Mouse (Mus musculus) thymus, postnatal 4 days (tissue): ENCODE data around the gene Rab4a.
A peak's percentile ranks its signal among the peaks of the same experiment; 100 is the strongest.
"Not testable (repeated sequence)": the region's sequence is repeated elsewhere in the genome, so short reads cannot be mapped to it uniquely, and the experiment has no call there.

Source experiments
- DNase-seq: peaks from one replicate; pipeline ENCODE4 v3.0.0; 2021

The Rab4a gene

DNA sequence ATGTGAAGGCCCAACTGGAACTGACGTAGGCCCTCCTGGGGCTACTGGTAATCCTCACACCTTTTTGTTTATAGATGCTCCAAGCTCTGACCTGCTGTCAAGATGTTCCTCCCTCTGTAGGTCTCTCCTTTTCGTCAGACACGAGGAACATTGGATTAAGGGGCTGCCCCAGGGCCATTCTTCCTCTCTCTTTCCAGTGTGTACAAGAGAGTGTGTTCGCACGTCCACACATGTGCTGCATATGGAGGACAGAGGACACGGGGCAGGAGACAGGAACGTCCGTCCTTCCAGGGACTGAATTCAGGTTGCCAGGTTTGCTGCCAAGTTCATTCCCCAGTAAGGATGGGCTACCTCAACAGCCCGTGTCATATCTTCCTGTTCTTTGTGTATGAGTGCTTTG is 16.3 kb upstream of the Rab4a start:
- no peak for DNase-seq

DNA sequence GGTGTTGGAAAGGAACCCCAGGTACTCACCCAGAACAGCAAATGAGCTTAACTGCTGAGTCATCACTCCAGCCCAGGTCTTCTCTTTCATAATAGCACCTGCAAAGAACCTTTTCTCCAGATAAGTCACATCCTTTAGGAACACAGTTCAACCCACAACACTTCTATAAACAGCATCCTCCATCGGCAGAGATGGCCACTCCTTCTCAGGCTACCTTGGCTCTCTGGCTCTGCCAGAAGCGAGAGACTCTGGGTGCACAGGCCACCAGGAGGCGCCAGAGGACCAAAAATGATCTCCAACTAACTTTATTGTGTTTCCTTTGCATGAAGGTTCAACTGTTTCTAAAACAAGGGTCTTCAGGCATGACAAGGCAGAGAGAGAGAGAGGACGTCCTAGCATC is 15.8 kb upstream of the Rab4a start:
- peak; percentile 94 for DNase-seq

DNA sequence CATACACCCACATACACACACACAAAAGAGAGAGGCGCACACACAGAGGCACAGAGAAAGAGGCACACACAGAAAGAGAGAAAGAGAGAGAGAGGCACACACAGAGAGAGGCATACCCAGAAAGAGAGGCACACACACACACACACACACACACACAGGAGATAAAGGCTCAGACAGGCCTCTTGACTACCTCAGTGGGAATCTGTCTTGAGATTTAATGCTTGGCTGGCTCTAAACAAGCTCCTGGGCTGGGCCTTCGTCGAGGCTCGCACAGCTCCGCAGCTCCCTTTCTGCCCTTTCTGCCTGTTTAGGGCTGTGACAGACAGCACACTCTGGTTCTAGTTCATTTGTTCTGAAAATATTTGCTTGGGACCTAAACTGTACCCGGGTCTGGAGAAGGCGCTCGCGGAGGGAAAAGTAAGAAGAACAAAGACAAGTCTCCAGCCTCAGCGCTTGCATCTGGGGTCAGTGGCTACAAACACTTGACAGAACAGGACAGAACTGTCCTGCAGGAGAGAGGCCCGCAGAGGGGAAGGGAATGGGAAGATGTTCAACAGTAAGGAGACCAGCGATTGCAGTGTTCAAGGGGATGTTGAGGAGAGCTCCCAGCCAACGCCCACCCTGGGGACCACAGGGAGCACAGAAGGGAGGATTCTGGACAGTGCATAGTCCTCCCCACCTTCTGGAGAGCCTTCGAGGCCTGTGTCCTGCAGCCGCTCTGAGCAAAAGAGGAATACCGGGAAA is 14.5 kb upstream of the Rab4a start:
- DNase-seq: no peak

DNA sequence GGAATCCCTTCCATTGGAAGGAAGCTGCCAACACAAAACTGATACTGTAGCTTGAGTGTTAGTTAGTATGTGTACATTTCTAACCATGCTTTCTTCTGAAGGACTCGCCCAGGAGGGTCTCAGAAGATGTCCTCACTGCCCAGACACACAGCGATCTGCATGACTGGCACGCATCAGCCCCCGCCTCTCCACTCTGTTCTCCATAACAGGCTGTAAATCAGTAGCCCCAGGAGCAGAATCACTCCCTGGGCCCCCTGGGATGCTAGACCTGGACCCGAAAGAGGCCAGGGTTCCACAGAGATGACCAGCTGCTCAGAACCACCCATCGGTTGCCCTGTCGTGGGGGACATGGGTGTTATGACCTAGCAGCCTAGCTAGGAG is 13.9 kb upstream of the Rab4a start:
- DNase-seq: no peak

DNA sequence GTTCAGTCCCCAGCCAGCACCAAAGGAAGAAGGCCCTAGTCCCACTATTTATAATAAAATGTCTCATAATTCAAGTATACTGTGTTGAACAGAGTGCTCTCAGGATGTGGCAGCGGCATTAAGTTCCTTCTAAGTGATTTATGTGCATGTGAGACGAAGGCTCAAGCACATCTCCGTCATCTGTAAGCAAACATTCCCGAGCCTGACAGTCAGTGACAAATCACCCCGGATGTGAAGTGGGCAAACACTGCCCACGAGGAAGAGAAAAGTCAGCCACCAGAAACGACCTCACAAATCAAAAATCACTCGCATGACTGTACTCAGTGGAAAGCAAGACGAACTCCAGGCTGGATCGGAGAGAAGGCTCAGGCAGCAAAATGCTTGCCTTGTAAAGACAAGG is 11.9 kb upstream of the Rab4a start:
- DNase-seq: no peak

DNA sequence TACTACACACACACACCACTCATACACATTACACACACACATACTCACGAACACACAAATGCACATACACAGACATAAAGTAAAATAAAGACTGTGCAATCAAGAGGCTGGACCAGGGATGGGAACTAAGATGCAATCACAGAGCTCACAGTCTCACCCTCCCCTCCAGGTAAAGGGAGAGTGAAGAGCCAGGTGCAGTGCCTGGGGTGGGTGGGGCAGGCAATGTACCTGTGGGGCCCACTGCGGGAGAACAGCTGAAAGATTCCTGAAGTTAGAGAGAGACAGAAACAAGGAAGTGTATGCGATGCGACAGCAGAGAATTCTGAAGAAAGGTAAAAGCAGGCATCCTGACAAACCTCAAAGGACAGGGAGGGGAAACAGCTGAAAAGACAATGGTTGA is 11.0 kb upstream of the Rab4a start:
- DNase-seq: no peak

DNA sequence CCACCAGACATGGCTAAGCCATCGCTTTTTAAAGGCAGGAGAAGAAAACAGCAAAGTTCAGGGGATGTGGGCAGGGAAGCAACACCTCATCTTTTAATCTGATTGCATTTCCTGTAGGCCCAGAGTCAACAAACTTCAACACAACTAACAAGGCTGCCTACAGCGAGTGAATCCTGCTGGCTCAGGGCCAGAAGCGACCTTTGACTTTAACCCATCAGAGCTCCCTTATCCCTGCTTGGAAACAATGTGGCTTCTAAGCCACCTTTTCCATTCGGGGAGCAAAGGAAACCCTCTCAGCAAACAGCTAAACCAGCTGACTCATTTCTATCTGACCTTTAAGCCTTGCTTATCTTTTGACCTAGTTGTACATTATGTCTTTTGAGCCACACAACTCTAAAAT is 9.0 kb upstream of the Rab4a start:
- no peak for DNase-seq

DNA sequence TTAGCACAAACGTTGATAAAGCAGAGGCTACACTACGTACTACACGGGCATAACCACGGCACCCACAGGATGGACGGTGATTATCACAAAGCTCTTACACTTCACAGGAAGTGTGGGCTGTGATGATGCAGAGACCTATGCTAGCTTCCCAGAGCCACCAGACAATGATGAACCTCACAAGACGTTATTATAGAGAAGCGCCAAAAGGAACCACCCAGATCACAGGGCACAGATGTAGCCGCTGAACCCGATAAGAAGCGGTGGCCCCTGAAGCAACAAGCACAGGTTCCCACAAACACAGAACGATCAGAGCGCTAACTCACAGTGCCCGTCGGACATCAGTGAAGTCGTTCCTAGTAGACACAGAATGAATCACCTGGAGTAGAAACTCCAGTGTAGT is 7.9 kb upstream of the Rab4a start:
- DNase-seq: no peak

DNA sequence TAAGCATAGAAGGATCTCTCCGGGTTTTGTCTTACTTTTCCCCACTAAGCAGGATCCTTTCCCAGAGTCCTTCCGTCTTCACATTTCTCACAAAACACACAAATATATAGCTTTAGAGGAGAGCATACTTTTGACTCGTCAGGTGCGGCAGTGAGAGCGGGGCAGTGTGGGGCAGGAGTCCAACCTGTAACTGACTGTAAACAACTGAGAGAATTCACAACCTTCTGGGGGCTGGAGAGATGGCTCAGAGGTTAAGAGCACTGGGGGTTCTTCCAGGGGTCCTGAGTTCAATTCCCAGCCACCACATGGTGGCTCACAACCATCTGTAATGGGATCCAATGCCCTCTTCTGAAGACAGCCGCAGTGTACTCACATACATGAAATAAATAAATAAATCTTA is 6.4 kb upstream of the Rab4a start:
- DNase-seq: no peak

DNA sequence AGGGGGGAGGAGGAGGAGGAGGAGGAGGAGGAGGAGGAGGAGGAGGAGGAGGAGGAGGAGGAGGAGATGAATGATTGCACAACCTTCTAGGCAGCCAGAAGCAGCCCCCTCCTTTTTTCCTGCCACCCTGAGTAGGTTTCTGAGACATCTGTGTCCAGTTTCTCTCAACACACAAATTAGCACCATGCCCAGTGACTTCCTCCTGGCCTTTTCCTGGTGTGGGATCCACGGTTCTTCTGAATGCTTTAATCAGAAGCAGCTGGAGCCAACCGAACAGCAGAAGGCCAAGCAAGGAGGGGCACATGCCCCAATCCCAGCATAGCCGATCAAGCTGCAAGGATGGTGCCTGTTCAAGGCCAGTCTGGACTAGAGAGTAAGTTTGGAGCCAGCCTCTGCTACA is 5.9 kb upstream of the Rab4a start:
- DNase-seq: no peak

DNA sequence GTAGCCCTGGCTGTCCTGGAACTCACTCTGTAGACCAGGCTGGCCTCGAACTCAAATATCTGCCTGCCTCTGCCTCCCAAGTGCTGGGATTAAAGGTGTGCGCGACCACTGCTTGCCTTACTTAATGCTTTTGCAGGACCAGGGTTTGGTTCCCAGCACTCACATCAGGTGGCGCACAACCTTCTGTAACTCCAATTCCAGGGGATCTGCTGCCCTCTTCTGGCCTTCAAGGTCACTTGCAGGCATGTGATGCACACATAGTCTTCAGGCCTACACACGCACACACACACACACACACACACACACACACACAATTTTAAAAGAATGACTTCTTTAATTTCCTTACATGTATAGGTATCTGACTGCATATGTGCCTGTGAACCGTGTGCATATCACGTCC is 4.9 kb upstream of the Rab4a start:
- no peak for DNase-seq

DNA sequence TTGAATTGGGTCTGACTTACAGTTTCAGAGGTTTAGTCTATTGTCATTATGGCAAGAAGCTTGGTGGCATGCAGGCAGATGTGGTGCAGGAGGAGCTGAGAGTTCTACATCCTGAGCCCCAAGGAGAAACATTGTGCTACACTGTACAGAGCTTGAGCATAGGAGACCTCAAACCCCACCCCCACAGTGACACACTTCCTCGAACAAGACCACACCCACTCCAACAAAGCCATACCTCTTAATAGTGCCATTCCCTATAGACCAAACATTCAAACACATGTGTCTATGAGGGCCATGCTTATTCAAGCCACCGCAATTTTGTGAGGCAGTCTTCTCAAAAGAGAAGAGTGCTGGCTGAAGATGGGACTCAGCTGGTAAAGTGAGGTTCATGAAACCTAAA is 4.2 kb upstream of the Rab4a start:
- no peak for DNase-seq

DNA sequence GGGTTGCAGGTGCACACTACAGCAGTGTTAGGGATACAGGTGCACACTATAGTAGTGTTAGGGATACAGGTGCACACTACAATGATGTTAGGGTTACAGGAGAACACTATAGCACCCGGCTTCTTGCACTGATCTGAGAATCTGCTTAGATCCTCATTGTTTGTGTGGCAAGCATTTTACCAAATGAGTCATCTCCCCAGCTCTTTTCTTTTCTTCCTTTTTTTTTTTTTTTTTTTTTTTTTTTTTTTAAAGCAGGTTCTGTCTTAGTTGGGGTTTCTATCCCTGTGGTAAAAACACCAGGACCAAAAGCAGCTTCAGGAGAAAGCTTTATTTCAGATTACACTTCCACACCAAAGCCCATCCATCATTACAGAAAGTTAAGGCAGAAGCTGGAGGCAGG is 2.1 kb upstream of the Rab4a start:
- no peak for DNase-seq

DNA sequence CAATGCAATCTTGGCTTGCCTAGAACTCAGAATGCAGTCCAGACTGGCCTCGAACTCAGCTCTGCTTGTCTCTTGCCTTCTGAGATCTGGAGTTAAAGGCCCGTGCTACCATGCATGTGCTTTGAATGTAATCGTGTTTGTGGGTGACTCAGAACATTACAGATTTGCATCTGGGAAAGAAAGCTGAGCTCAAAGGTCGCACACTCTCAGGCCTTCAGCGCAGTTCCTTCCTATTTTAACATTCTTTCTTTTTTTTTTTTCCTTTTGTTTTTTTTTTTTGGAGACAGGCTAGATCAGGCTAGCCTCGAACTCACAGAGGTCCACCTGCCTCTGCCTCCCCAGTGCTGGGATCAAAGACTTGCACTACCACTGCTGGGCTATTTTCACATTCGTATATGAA is 1.2 kb upstream of the Rab4a start:
- DNase-seq: no peak

DNA sequence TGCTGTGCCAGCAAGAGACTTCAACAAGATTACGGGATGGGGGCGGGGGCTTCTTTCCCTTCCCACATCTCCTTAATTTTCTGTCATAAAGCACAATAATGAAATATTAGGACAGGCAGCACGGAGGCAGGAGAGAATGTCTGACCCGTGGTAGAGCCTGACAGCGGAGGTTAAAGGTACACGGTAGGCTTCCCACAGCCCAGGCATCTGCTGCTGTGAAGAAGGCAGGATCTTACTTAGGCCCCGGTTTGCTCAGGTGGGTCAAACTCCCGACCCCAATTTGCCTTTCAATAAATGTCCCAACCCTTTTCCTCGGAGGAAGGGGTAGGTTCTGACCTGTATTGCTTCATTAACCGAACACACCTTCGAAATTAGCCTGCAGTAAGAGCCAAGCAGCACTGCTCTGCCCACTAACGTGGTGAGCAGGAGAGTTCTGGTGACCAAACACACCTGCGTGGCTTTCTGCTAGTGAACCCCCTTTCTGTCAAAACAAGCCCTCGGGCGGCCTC is 522 bp upstream of the Rab4a start:
- no peak for DNase-seq

DNA sequence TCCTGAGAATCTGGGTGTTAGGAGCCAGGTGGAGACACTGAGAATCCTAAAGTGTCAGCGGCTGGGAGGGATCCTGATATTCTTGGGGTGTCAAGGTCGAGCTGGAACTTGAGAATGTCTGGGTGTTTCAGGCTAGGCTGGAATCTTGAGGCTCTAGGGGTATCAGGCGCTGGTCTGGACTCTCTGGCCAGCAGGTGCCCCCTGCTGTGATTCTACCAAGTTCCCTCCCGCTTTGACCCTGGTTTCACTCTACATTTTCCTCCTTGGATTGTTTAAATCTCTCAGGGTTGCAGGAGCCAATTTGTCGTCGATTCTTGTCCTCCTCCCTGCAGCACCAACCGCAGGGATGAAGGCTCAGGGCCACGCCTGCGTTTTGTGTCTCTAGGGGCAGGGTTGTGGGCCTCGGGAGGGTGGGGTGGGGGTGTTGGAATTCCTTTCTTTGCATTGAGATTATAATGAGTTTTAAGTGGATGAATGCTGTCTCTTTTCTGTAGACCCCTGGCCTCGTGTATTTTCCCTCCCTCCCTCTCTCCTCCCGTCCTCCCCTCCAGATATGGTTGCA is 670 bp downstream of the Rab4a start:
- no peak for DNase-seq

DNA sequence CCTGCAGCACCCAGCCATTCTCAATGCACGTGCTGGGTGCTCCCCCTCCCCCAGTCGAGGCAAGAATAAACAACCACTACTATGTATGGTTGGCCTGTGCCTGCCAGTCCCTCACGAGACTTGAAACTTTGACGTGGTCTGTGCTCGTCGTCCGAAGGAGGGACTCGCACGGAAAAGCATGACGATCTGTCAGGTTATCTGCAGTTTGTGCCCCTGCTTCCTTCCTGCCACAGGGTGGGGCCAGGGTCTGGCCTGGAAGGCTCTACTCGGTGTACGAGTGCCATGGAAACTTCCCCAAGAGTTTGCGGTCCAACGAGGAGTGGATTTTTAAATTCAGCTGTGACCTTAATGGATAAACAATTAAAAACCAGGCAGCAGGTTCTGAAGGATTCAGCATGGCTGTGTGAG is 1.2 kb downstream of the Rab4a start:
- DNase-seq: no peak

DNA sequence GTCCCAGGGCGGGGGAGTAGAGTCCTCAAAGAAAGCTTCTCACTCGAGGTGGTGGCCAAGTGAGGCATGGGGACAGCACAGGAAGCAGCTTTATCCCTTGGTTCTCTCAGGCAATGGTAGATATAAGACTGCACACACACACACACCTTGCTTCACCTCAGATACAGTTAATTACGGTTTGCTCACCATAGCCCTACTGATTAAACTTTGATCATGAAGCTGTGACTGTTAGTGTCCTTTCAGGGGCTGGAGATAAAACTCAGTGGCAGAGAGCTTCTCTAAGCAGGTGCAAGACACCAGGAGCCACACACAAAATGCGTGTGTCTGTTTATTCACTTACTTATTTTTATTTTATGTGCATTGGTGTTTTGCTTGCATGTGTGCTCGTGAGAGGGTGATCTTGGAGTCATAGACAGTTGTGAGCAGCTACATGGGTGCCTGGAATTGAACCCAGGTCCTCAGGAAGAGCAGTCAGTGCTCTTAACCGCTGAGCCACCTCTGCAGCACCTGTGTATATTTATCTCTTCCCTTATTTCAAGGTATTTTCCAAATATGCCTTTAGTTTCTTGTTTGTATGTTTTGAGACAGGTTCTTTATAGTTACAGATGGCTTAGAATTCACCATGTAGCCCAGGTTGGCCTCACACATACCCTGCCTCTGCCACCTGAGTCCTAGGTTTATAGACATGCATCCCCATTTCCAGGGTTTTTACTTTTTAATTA is 2.2 kb downstream of the Rab4a start:
- DNase-seq: no peak

DNA sequence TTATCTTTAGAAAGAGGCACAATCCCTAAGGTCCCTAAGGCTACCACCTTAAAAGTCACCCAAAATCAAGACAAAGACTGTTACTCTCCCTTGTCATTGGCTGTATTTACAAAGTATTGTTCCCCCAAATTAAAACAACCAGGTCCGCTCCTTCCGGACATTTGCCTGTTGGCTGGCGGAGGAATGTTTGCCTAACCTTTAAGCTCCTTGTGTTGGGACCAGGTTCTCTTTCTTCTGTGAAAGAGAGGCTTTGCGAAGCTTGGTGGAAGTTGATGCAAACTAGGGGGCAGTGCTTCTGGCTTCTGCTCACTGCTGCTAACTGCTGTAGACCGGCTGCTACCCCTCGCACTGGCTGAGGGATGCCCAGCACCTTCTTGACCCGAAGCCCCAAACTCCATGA is 2.9 kb downstream of the Rab4a start:
- DNase-seq: no peak

DNA sequence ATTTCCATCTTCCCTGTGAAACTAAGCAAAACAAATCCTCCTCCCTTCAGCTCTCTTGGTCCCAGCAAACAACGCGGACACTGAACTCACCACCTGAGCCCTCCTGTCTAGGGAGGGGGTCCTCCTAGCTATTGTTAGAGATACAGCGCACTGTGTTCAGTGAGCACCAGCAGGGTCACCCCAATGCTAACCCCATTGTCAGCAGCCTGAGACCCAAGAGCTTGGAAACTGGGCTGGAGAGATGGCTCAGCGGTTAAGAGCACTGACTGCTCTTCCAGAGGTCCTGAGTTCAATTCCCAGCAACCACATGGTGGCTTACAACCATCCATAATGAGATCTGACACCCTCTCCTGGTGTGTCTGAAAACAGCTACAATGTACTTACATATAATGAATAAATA is 3.6 kb downstream of the Rab4a start:
- not testable (repeated sequence) for DNase-seq

DNA sequence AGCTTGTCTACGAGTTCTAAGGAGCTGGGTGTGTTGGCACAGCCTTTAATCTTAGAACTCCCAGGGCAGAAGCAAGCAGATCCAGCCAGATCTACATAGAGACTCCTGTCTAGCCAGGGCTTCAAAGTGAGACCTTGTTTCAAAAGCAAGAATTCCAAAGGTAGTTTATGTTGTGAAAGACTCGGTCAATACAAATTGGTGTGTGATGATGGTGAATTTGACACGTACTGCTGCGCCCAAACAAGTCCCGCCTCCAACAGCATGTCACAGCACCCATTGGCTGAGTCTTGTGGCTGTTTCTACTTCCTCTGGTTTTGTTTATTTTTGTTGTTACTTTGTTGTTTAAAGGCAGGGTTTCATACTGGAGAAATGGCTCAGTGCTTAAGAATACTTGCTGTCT is 6.4 kb downstream of the Rab4a start:
- no peak for DNase-seq

DNA sequence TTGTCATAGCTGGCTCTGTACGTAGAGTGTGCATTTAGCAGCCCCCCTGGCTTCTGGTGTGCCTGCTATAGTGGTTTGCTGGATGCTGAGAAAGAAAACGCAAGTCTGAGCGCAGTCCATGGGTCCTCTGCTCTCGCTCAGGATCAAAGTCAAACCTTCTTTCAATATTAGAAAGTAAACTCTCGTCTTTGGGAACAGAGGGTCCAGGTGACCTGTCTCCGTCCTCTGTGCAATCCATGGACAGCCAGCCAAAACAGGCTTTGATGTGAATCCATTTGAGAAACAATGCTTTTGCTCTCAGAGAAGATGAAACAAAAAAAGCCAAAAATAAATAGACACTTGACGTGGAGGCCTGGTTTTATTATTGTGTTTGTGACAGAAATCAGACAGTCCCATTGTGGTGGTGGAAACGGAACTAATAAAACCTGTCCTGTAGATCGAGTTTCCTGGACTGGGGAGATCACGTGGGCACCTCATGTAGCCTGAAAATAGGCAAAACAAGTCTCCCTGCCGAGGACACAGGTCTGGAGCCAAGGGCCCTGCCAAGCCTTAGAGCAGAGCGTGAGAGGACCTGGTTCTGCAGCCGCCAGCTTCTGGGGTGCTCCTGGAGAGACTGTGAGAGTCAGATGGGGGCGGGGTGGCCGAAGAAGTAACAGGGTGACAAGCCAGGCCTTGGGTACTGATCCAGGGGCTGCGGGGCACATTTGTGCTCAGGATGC is 7.5 kb downstream of the Rab4a start:
- no peak for DNase-seq

DNA sequence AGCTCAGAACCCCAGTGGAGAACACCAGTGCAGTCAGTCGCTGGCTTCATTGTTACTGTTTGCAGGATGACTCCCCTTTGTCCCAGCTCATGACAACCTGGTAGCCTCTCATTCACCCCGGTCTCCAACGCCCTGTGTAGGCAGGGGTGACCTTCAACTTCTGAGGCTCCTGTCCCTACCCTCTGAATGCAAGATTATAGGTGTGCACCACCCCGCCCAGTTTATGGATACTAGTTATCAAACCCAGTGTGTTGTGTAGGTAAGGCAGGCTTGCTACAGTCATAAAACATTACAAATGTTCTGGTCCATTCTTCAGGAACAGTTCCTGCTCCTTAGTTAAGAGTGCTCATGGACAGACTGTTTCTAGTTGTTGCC is 8.1 kb downstream of the Rab4a start:
- no peak for DNase-seq

DNA sequence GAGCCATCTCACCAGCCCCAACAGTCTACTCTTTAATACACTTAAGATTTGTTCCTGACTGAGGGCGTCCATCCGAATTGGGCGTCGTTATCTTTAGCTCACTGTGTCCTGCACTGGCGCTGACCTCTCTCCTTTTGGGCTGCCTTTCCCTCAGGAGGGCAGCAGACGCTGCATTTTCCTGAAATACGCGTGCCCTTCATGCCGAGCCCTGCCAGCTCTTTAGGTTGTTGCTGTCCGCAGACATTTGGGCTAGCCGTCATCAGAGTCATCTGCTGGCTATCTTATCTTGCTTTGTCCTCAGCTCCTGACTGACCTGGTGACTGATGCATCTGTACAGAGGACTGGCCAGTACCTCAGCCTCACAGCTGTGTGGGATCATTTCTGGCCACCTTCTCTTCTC is 9.5 kb downstream of the Rab4a start:
- DNase-seq: no peak
